13 mouse cellular contexts compared by ENCODE assay signal in the genomic region with DNA sequence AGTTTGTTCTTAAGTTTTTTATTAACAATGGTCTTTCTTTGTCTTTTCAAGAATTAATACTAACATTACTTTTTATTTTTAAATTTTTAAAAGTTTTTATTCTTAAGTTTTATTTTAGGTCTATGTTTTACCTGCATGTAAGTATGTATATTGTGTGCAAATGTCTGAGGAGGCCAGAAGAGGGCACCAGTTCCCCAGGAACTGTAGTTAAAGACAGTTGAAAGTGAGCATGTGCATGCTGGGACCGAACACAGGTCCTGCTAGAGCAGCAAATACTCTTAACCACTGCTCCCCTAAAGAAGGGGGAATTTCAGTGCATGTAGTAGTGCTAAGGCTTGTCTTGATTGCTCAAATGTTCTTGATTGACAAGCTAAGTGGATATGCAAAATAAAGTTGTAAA.
DNase-seq lines count a peak whose midpoint lies in the region; ATAC-seq and TF ChIP-seq lines count a peak whose summit lies in the region.
"Had no signal": no experiment of that assay in that cellular context is flagged by ENCODE, and none has a peak within 500 bp of the region (broad histone marks: within the 10 kb centered on the region; RNA-seq: fewer than 3 reads in every experiment).

No protein-coding gene starts in this region.

- no peak for DNase-seq in heart, postnatal 0 days (ENCODE audit: low spot score)
- DNase-seq in heart, adult 8-10 months (ENCODE audit: low spot score), result no peak
- DNase-seq in thymus, adult 2 months, result peak; percentile 8
- no peak for DNase-seq in thymus, adult 18-20 months
- DNase-seq in layer of hippocampus, adult 8-10 months (ENCODE audit: low spot score in 2 of 2), result no peak
- DNase-seq in frontal cortex, adult 2 months (ENCODE audit: extremely low spot score in 1 of 2, low spot score in 1 of 2), result no peak
- DNase-seq: liver, embryonic 13.5 days; midbrain, embryonic 14.5 days had no signal

- no peak overlapping the region for H3K9ac ChIP-seq in heart, postnatal 0 days (replicated peaks; ENCODE audit: low read depth, low read length)
- H3K9ac ChIP-seq: heart, embryonic 15.5 days; liver, embryonic 13.5 days had no signal

- no peak for ATAC-seq in heart, postnatal 0 days (ENCODE audit: insufficient read depth, low read depth)
- ATAC-seq in common myeloid progenitor, adult 5-6 weeks (replicated peaks; ENCODE audit: low read depth, poor library complexity, severe bottlenecking), result 0 out of 2 replicates have a peak, but pooled peaks have one; percentile 45
- ATAC-seq in frontal cortex, adult (ENCODE audit: low TSS enrichment), result no peak
- ATAC-seq: forebrain, embryonic 16.5 days; inflammation-experienced regulatory T-cells, adult 6 months had no signal

- H3K4me3 ChIP-seq in heart, postnatal 0 days (ENCODE audit: low read depth, low read length), result no peak overlapping the region
- H3K4me3 ChIP-seq in thymus, adult 2 months (ENCODE audit: control insufficient read depth, insufficient read depth, low read length), result no peak overlapping the region
- H3K4me3 ChIP-seq: heart, embryonic 15.5 days; liver, embryonic 13.5 days had no signal

- no peak overlapping the region for H3K27ac ChIP-seq in heart, postnatal 0 days (ENCODE audit: low read depth)
- no peak overlapping the region for H3K27ac ChIP-seq in thymus, adult 2 months (ENCODE audit: control insufficient read depth, insufficient read depth, low read length)
- H3K27ac ChIP-seq: heart, embryonic 15.5 days; liver, embryonic 13.5 days had no signal

- peaks cover 11% of the 10 kb centered on the region; the same call in 1 of the 2 replicates for H3K4me1 ChIP-seq in heart, postnatal 0 days (ENCODE audit: control insufficient read depth, insufficient read depth)
- no peaks in the 10 kb centered on the region for H3K4me1 ChIP-seq in thymus, adult 2 months (replicated peaks; ENCODE audit: control insufficient read depth, insufficient read depth, low read length)
- H3K4me1 ChIP-seq: liver, embryonic 13.5 days had no signal

- H3K9me3 ChIP-seq in heart, postnatal 0 days (replicated peaks; ENCODE audit: control insufficient read depth, low read length), result 0 out of 2 replicates have a peak, but pooled peaks cover 4% of the 10 kb centered on the region
- H3K9me3 ChIP-seq: heart, embryonic 15.5 days; liver, embryonic 13.5 days had no signal

- no peak for TF ChIP-seq EP300 in heart, postnatal 0 days (IDR thresholded peaks at IDR 0.05; ENCODE audit: low read depth)

- H3K27me3 ChIP-seq in heart, postnatal 0 days (ENCODE audit: control insufficient read depth, insufficient read depth, low read length), result no peaks in the 10 kb centered on the region
- H3K27me3 ChIP-seq in thymus, adult 2 months (ENCODE audit: control insufficient read depth, insufficient read depth, low read length), result no peaks in the 10 kb centered on the region
- H3K27me3 ChIP-seq: heart, embryonic 15.5 days; liver, embryonic 13.5 days had no signal

- no peaks in the 10 kb centered on the region for H3K36me3 ChIP-seq in heart, postnatal 0 days (replicated peaks; ENCODE audit: control insufficient read depth, insufficient read depth, low read length)
- no peaks in the 10 kb centered on the region for H3K36me3 ChIP-seq in thymus, adult 2 months (ENCODE audit: control insufficient read depth, insufficient read depth, low read length)
- H3K36me3 ChIP-seq: heart, embryonic 15.5 days; liver, embryonic 13.5 days had no signal

- no peak for TF ChIP-seq POLR2A in thymus, adult 2 months (IDR thresholded peaks at IDR 0.05; ENCODE audit: control insufficient read depth, extremely low read depth, insufficient read depth, low read length, poor library complexity)

- no peak overlapping the region for H3K4me2 ChIP-seq in heart, postnatal 0 days (ENCODE audit: low read depth, low read length)
- H3K4me2 ChIP-seq: heart, embryonic 15.5 days; liver, embryonic 13.5 days had no signal

- 92% methylated on average over 1 of the region's 1 CpGs for WGBS in heart, postnatal 0 days
- WGBS in thymus, adult 2 months, result 81% methylated on average over 1 of the region's 1 CpGs

- peak; percentile 34 for TF ChIP-seq CTCF in heart, postnatal 0 days (IDR thresholded peaks at IDR 0.05; ENCODE audit: low read depth)
- no peak for TF ChIP-seq CTCF in thymus, adult 2 months (IDR thresholded peaks at IDR 0.05; ENCODE audit: borderline replicate concordance, control insufficient read depth, extremely low read depth, insufficient read depth, low read length, poor library complexity)
